Mouse (Mus musculus) lung, embryonic 14.5 days (tissue): ENCODE data around the gene Onecut3. TPM values are rescaled to one million over a fixed set of nuclear protein-coding genes. Genes with fewer than 3 reads are reported as not detected.

ENCODE experiments used
- ATAC-seq: fragments of 200-750 bp; cut with Nextera tagmentation; 2 replicates; pipeline ENCODE4 v1.8.0; 2017; ENCODE audit warnings: mild to moderate bottlenecking, moderate TSS enrichment, moderate library complexity; ENCODE audit not compliant: insufficient read depth
- DNase-seq: peaks from one replicate; pipeline ENCODE4 v3.0.0-alpha.2; 2015
- H3K27ac ChIP-seq: fragments of 300-500 bp; sonication (generic); 2 replicates; pipeline ENCODE4 v1.5.1; 2014; ENCODE audit warnings: low read depth, mild to moderate bottlenecking, moderate library complexity
- H3K27me3 ChIP-seq: fragments of 300-500 bp; sonication (generic); 2 replicates; pipeline ENCODE4 v1.6.1; 2014; ENCODE audit warnings: low read length, control low read depth; ENCODE audit not compliant: insufficient read depth
- H3K36me3 ChIP-seq: fragments of 300-500 bp; sonication (generic); 2 replicates; pipeline ENCODE4 v1.6.1; 2014; ENCODE audit warnings: control low read depth; ENCODE audit not compliant: insufficient read depth
- H3K4me1 ChIP-seq: fragments of 300-500 bp; sonication (generic); 2 replicates; pipeline ENCODE4 v1.6.1; 2014; ENCODE audit warnings: antibody characterized with exemption, control low read depth; ENCODE audit not compliant: insufficient read depth
- H3K4me2 ChIP-seq: fragments of 300-500 bp; sonication (generic); 2 replicates; pipeline ENCODE4 v1.6.1; 2014; ENCODE audit warnings: mild to moderate bottlenecking
- H3K4me3 ChIP-seq: fragments of 300-500 bp; sonication (generic); 2 replicates; pipeline ENCODE4 v1.5.1; 2014; ENCODE audit warnings: low read depth, low read length
- H3K9ac ChIP-seq: fragments of 300-500 bp; sonication (generic); 2 replicates; pipeline ENCODE4 v1.6.1; 2014
- H3K9me3 ChIP-seq: fragments of 300-500 bp; sonication (generic); 2 replicates; pipeline ENCODE4 v1.6.1; 2016; ENCODE audit warnings: low read depth, low read length, control low read depth
- CTCF ChIP-seq: IDR thresholded peaks from 2 replicates; pipeline ENCODE4 v1.5.1; 2016; ENCODE audit warnings: antibody characterized with exemption, low read depth
- WGBS: fragments of 180-500 bp; shearing (Covaris S2); extraction: QIAGEN DNeasy Blood & Tissue Kit; methylation state at CpG from one replicate; pipeline ENCODE4 v1.1.7; 2014; 5-methylcytosine and 5-hydroxymethylcytosine counted together
- polyA plus RNA-seq: library from polyadenylated mRNA; unstranded; fragments of >200 nt; fragmentation: Nextera tagmentation; extraction: Ambion mirVana; gene quantifications from 2 replicates; pipeline ENCODE4 v1.2.1, GENCODE M21; 2014

Gene Onecut3
- polyA plus RNA-seq, 1 experiment from 2014 or later: not detected

DNA sequence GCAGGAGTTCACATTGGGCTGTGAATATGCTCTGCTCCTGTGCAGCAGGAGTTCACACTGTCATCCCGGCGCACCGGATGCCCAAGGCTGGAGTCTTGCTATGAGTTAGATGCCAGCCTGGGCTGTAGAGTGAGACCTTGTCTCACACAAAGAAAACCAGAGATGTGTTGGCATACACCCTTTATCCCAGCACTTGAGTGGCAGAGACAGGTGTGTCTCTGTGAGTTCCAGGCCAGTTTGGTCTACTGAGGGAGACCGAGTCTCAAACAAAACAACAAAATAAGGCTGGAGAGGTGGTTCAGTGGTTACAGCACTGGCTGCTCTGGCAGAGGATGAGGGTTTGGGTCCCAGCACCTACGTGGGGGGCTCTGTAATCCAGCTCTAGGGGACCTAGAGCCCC lies 16.1 kb upstream of the Onecut3 start:
- TF ChIP-seq CTCF: no peak
- Histone ChIP-seq H3K4me2 (no peak overlapping the region), H3K9ac (no peak overlapping the region), H3K4me1 (0 out of 2 replicates have a peak, but pooled peaks cover 3% of the 10 kb centered on the region), H3K27me3 (peaks cover 21% of the 10 kb centered on the region), H3K4me3 (no peak overlapping the region), H3K9me3 (no peaks in the 10 kb centered on the region), H3K36me3 (no peaks in the 10 kb centered on the region), H3K27ac (no peak overlapping the region)
- DNase-seq (no peak), ATAC-seq (no peak)
- 74% methylated on average over 5 of the region's 5 CpGs for WGBS

DNA sequence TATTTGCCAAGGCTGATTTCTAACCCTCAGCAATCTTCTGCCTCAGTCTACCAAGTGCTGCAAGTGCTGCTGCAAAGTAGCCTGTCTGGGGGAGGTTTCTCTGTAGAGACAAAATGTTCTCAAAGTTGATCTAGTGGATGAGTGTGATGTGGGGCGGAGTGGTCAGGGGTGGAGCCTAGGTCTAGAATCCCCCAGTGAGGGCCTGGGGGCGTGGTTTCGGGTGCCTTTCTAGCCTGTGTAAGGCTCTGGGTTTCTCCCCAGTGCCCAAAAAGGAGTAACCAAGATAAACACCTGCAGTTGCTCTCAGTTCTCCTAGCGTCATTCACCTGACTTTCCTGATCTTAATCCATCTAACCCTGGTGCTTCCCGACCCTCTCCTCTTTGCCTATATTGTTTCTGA lies 13.6 kb upstream of the Onecut3 start:
- no peak for ATAC-seq
- no peaks in the 10 kb centered on the region for H3K36me3 ChIP-seq
- H3K27me3 ChIP-seq: peaks cover 41% of the 10 kb centered on the region
- H3K4me1 ChIP-seq: 0 out of 2 replicates have a peak, but pooled peaks cover 3% of the 10 kb centered on the region
- H3K9me3 ChIP-seq: no peaks in the 10 kb centered on the region
- peak; percentile 40 for DNase-seq
- no peak for TF ChIP-seq CTCF
- no peak overlapping the region for H3K27ac ChIP-seq
- H3K9ac ChIP-seq: no peak overlapping the region
- 9% methylated on average over 5 of the region's 5 CpGs for WGBS
- no peak overlapping the region for H3K4me2 ChIP-seq
- H3K4me3 ChIP-seq: no peak overlapping the region

DNA sequence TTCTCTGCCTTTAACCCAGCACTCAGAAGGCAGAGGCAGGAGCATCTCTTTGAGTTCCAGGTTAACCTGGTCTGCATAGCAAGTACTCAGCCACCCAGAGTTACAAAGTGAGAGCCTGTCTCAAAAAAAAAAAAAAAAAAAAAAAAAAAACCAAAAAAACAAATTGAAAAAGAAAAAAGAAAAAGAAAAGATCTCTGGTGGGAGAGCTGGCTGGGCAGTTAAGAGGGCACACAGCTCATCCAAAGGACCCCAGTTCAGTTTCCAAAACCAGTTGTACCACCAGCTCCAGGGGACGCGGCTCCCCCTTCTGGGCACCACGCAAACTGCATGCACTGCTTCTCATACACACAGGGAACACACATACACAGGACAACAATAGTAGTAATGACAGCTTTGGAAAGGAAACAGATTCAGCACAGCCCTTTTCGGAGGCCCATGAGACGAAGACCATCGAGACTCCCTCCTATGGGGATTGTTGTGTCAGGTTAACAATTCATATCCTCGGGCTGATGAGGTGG lies 7.7 kb upstream of the Onecut3 start:
- peak; percentile 55 for TF ChIP-seq CTCF
- WGBS: 62% methylated on average over 7 of the region's 7 CpGs
- peaks cover 81% of the 10 kb centered on the region for H3K27me3 ChIP-seq
- DNase-seq (no peak), ATAC-seq (no peak)
- H3K36me3 ChIP-seq: no peaks in the 10 kb centered on the region
- H3K27ac ChIP-seq: no peak overlapping the region
- H3K9me3 ChIP-seq: peaks cover 3% of the 10 kb centered on the region; the same call in 1 of the 2 replicates
- no peak overlapping the region for H3K4me2 ChIP-seq
- no peak overlapping the region for H3K4me3 ChIP-seq
- H3K4me1 ChIP-seq: 0 out of 2 replicates have a peak, but pooled peaks cover 5% of the 10 kb centered on the region
- no peak overlapping the region for H3K9ac ChIP-seq

DNA sequence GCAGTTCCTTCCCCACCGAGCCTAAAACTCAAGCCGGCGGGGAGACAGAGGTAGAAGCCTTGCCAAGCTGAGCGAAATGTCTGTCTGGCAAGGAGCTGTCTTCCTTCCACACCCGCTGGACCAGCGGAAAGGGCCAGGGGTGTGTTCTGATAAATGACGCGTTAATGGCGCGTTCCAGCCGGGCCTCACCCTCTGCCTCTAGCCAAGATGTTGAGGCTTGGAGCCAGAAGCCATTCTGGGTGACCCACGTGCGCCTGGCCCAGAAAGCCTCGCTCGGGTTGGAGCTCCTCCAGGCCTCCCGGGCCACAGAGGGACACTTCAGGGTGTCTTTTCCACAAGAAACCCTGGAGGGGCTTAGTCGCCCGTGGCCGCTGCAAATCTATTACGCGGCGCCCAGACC lies 4.6 kb upstream of the Onecut3 start:
- Histone ChIP-seq H3K4me2 (peak overlapping the region; percentile 51), H3K4me1 (peaks cover 5% of the 10 kb centered on the region; the same call in 1 of the 2 replicates), H3K9ac (no peak overlapping the region), H3K36me3 (no peaks in the 10 kb centered on the region), H3K9me3 (peaks cover 3% of the 10 kb centered on the region; the same call in 1 of the 2 replicates), H3K27ac (no peak overlapping the region), H3K4me3 (0 out of 2 replicates have a peak overlapping the region, but pooled peaks have one; percentile 4), H3K27me3 (peaks cover 91% of the 10 kb centered on the region)
- under 1% methylated on average over 22 of the region's 22 CpGs for WGBS
- ATAC-seq: peak; percentile 89
- no peak for TF ChIP-seq CTCF
- DNase-seq: peak; percentile 94

DNA sequence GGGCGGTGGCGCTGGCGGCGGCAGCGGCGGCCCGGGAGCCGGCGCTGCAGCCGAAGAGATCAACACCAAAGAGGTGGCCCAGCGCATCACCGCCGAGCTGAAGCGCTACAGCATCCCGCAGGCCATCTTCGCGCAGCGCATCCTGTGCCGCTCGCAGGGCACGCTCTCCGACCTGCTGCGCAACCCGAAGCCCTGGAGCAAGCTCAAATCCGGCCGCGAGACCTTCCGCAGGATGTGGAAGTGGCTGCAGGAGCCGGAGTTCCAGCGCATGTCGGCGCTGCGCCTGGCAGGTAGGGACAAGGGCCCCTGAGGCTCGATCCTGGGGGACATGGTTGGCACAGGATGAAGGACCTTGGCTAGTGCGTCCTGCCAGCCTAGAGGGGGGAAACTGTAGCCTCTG lies 1.3 kb downstream of the Onecut3 start:
- H3K4me2 ChIP-seq: peak overlapping the region; percentile 76
- peak overlapping the region; percentile 42 for H3K4me3 ChIP-seq
- peaks cover 98% of the 10 kb centered on the region for H3K27me3 ChIP-seq
- no peak overlapping the region for H3K9ac ChIP-seq
- TF ChIP-seq CTCF: no peak
- H3K4me1 ChIP-seq: no peaks in the 10 kb centered on the region; the same call in 1 of the 2 replicates
- under 1% methylated on average over 35 of the region's 35 CpGs for WGBS
- DNase-seq: peak; percentile 35
- H3K36me3 ChIP-seq: no peaks in the 10 kb centered on the region
- no peaks in the 10 kb centered on the region for H3K9me3 ChIP-seq
- no peak for ATAC-seq
- no peak overlapping the region for H3K27ac ChIP-seq

DNA sequence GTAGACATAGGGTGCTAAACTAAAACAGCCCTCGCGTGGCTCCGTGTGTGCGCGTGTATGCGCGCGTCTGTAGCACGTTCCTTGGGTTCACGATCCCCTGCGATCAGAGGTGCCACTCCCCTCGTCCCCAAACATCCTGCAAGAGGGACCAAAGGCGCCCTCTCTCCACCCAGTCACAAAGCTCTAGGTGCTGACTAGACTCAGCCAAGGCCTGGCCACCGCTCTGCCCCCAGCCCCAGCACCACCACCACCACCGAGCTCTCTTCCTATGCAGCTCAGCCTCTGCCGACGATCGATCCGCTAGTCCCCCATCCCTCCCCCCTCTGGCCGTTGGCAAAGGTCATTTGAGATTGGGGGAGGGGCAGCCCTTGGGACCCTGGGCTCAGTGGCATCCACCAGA lies 1.8 kb downstream of the Onecut3 start:
- Histone ChIP-seq H3K27ac (no peak overlapping the region), H3K4me3 (no peak overlapping the region; the same call in 1 of the 2 replicates), H3K9me3 (no peaks in the 10 kb centered on the region), H3K36me3 (no peaks in the 10 kb centered on the region), H3K4me2 (no peak overlapping the region), H3K9ac (no peak overlapping the region), H3K4me1 (no peaks in the 10 kb centered on the region; the same call in 1 of the 2 replicates), H3K27me3 (peaks cover 98% of the 10 kb centered on the region)
- no peak for DNase-seq
- ATAC-seq: no peak
- no peak for TF ChIP-seq CTCF
- WGBS: 2% methylated on average over 20 of the region's 20 CpGs

- Histone ChIP-seq H3K27me3 (peaks cover 87% of the 10 kb centered on the region), H3K4me3 (no peak overlapping the region), H3K4me2 (no peak overlapping the region), H3K9me3 (no peaks in the 10 kb centered on the region), H3K4me1 (no peaks in the 10 kb centered on the region), H3K36me3 (no peaks in the 10 kb centered on the region), H3K9ac (no peak overlapping the region), H3K27ac (no peak overlapping the region)
- ATAC-seq (no peak), DNase-seq (no peak)
- WGBS: under 1% methylated on average over 7 of the region's 7 CpGs
- no peak for TF ChIP-seq CTCF
These were observed 7.7 kb downstream of the Onecut3 start for GRCm38 (mm10) chr10:80502291-80502690.
